Mouse (Mus musculus) A20 (cell line): ENCODE measurements around the gene Meis2.

ENCODE experiments used
- DNase-seq: peaks from one replicate; pipeline ENCODE4 v3.0.0-alpha.2; 2011; ENCODE audit warnings: low read depth, low spot score

The Meis2 gene

GRCm38 (mm10) chr2:115948630-115949426 lies 116.8 kb downstream of the Meis2 start:
- DNase-seq: no peak

- DNase-seq: no peak
Observed at GRCm38 (mm10) chr2:115947714-115948226, 117.9 kb downstream of the Meis2 start.

- no peak for DNase-seq
Observed at GRCm38 (mm10) chr2:115943044-115943443, 122.6 kb downstream of the Meis2 start.

GRCm38 (mm10) chr2:115939849-115940248 lies 125.8 kb downstream of the Meis2 start:
- DNase-seq: no peak

- DNase-seq: no peak
Observed at GRCm38 (mm10) chr2:115938926-115939563, 126.6 kb downstream of the Meis2 start.

- DNase-seq: no peak
Observed at GRCm38 (mm10) chr2:115938296-115938695, 127.3 kb downstream of the Meis2 start.

GRCm38 (mm10) chr2:115937896-115938295 lies 127.7 kb downstream of the Meis2 start:
- no peak for DNase-seq

- no peak for DNase-seq
Observed at GRCm38 (mm10) chr2:115936786-115937185, 128.9 kb downstream of the Meis2 start.

- no peak for DNase-seq
Observed at GRCm38 (mm10) chr2:115934299-115934698, 131.3 kb downstream of the Meis2 start.

- no peak for DNase-seq
Observed at GRCm38 (mm10) chr2:115933259-115933658, 132.4 kb downstream of the Meis2 start.

GRCm38 (mm10) chr2:115925744-115926143 lies 139.9 kb downstream of the Meis2 start:
- no peak for DNase-seq

GRCm38 (mm10) chr2:115924472-115924871 lies 141.2 kb downstream of the Meis2 start:
- DNase-seq: no peak

- no peak for DNase-seq
Observed at GRCm38 (mm10) chr2:115923247-115923646, 142.4 kb downstream of the Meis2 start.

- DNase-seq: no peak
Observed at GRCm38 (mm10) chr2:115921687-115922086, 144.0 kb downstream of the Meis2 start.

- no peak for DNase-seq
Observed at GRCm38 (mm10) chr2:115920336-115920951, 145.2 kb downstream of the Meis2 start.

- no peak for DNase-seq
Observed at GRCm38 (mm10) chr2:115919141-115920071, 146.2 kb downstream of the Meis2 start.

- no peak for DNase-seq
Observed at GRCm38 (mm10) chr2:115918561-115918960, 147.1 kb downstream of the Meis2 start.

- DNase-seq: no peak
Observed at GRCm38 (mm10) chr2:115914539-115914938, 151.1 kb downstream of the Meis2 start.

GRCm38 (mm10) chr2:115912948-115913529 lies 152.6 kb downstream of the Meis2 start:
- no peak for DNase-seq

- no peak for DNase-seq
Observed at GRCm38 (mm10) chr2:115911913-115912642, 153.6 kb downstream of the Meis2 start.
